Mouse (Mus musculus): ENCODE measurements at regions not wholly inside any gene's neighbourhood (a gene's known extent, or its start where the extent isn't known, plus 50 kb on each side); places are given as distances from the start of the nearest gene placed in this dataset.

DNA sequence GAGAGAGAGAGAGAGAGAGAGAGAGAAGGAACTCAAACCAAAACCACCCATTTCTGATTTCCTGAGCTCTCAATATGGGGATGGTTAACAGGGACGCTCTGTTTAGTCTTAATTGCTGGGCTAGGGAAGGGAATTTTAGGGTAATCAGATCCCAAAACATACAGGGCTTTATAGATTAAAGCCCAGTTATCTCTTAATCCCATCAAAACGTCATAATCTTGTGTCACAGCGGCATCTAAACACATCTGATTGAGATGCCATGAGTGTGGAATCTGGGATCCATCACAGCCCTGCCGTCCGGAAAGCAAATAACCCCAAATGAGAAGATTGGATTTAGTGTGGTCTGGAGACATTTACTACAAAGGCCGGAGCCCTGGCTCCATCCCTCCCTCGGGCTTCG, 527.1 kb upstream of the Tbx3 start:
- DNase-seq (ENCODE audit: low read depth) = no peak

GRCm38 (mm10) chr5:119149389-119150185, 520.9 kb upstream of the Tbx3 start:
- no peak for DNase-seq (ENCODE audit: low read depth)

DNA sequence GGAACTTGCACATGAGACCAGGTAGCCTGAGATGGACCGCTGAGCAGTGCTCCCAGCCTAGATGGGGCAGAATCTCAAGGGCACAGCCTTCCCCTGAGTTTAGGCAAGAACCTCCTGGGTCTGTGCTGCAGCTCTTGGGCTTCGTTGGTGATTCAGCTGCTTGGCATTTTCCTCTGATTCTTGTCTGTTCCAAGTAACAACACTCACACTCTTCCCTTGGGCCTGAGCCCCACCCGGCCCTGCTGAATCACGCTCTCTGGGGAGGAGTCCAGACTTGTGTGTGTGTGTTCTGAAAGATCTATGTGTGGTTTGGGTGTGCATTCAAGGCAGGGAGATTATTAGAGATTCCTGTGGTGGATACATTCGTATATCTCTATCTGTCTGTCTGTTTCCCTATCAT, 517.4 kb upstream of the Tbx3 start:
- no peak for DNase-seq (ENCODE audit: low read depth)

GRCm38 (mm10) chr5:119156638-119157037, 513.8 kb upstream of the Tbx3 start:
- DNase-seq (ENCODE audit: low read depth) = no peak

DNA sequence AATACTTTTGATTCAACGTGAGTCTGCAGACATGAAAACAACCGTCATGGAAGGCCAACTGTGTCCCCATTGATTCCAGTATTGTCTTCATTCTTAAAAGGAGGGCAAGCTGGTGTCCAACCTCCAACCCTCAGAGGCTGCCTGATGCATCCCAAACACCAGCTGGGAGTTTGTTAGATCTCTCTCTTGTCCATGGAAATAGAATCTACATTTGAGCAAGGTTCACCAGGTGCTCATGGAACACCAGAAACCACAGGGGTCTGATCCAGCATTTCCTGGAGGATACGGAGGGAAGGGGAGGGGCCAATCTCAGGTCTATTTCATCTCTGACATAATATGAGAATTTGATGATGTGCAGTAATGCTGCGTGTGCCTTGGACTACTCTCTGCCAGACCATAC, 512.3 kb upstream of the Tbx3 start:
- no peak for DNase-seq (ENCODE audit: low read depth)

- no peak for DNase-seq (ENCODE audit: low read depth)
These were observed 508.3 kb upstream of the Tbx3 start for GRCm38 (mm10) chr5:119162132-119162675.

DNA sequence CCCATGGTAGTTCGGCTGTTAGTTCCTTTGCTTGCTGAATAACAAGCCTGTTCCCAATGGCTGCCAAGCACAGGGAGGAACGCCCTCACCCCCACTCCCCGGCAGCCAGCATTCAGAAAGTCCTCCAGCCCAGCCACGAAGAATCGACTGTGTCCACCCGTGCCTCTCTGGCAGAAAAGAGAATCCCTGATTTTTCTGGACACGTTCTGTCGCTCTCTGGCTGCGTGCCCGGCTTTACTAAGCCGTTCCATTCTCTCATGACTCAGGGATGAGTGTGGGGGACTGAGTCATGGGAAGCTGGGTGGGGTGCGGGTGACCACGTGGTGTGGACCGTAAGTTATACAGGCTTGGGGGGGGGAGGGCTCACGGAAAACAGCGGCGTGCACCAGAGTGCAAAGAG, 502.8 kb upstream of the Tbx3 start:
- no peak for DNase-seq (ENCODE audit: low read depth)

DNA sequence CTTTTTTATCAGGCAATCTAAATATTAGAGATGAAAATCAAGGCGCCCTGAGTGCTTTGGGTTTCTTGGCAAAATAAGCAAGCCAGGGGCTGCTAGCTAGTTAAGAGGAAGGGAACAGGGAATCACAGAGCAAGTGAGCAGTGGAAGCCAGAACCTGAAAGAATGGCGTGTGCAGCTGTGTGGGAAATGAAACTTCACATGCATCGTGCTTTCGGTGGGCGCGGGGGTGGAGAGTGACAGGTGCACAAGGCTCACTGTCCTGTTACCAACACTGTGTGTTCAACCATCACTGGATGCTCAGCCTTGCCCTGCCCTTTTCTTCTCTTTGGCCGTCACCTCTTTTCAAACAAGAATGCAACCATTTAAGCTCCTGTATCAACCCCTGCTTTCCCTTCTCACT, 501.2 kb upstream of the Tbx3 start:
- DNase-seq (ENCODE audit: low read depth) = no peak

DNA sequence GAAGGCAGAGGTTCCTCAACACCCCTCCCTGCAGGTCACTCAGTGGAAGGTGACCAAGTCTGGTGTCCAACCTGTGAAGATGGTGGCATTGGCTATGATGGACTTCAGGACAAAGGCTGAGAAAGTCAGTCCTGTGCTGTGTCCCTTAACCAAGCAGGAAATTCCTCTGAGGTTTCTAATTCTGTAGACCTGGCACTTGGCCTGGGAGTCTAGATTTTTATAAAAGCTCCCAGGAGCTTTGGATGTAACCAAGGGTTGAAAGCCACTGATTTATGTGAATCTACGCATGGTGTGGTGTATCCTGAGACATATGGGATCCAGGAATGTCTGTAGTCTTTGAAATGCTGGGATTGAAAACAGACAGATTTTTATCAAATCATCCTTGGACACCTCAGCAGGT, 498.8 kb upstream of the Tbx3 start:
- no peak for DNase-seq (ENCODE audit: low read depth)

DNA sequence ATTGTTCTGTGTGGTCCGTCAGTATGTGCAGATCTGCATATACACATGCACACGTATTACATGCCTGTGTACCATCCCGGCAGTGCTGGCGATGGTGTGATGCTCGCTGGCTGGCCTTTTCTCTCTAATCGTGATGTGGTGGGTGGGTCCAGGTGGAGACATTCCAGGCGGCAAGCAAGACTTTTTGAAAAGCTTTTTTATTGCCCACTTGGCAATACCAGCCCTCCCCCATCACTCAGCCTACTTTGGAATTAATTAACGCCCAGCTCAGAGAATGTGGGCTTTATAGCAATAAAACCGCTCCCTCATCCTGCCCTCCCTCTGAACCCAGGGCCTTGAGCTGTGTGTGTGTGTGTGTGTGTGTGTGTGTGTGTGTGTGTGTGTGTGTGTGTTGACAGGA, 491.7 kb upstream of the Tbx3 start:
- DNase-seq (ENCODE audit: low read depth) = no peak

DNA sequence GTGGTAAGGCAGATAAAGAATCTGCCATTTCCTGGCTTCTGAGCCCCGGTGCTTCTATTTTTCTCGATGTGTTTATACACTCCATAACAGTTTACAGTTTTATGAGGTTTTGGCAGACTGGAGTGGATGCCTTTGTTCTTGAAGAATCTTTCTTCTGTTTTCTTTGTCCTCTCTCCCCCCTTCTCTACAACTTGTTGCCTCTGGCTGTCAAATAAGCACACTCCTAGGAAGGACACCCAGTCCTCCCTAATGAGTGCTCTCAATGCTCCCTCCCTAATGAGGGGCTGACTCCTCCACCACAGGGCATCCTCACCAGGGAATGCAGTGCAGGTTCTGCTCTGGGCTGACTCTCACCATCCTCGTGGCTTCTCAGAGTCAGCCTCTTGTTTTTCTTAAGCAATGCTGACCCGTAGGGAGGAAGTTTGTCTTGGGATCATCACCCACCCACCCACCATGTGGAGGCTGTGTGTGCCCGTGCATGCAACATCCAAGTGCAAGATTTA, 486.9 kb upstream of the Tbx3 start:
- DNase-seq (ENCODE audit: low read depth) = no peak

- no peak for DNase-seq (ENCODE audit: low read depth)
These were observed 483.9 kb upstream of the Tbx3 start for GRCm38 (mm10) chr5:119186611-119187010.

DNA sequence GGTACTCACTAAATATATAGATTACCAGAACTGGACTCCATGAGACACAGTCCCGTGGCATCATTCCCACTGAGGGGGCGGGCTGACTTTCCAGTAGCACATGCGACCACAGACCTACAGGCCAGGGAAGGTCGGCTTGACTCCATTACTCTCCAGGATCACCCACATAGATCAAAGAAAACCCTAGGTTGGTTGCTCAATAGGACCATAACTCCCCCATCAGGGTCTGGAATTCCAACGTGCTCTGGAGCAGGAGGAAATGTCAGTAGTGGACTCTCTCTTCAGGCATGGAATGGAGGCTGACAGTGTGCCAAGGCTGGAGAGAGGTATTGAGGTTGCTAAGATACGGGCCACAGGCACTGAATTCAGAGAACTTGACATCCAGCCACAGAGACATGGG, 482.0 kb upstream of the Tbx3 start:
- DNase-seq (ENCODE audit: low read depth) = no peak

- DNase-seq (ENCODE audit: low read depth) = no peak
These were observed 476.5 kb upstream of the Tbx3 start for GRCm38 (mm10) chr5:119193699-119194681.

GRCm38 (mm10) chr5:119199906-119200305, 470.6 kb upstream of the Tbx3 start:
- DNase-seq (ENCODE audit: low read depth) = no peak

GRCm38 (mm10) chr5:119201251-119201650, 469.2 kb upstream of the Tbx3 start:
- no peak for DNase-seq (ENCODE audit: low read depth)

GRCm38 (mm10) chr5:119204736-119205135, 465.7 kb upstream of the Tbx3 start:
- DNase-seq (ENCODE audit: low read depth) = no peak

DNA sequence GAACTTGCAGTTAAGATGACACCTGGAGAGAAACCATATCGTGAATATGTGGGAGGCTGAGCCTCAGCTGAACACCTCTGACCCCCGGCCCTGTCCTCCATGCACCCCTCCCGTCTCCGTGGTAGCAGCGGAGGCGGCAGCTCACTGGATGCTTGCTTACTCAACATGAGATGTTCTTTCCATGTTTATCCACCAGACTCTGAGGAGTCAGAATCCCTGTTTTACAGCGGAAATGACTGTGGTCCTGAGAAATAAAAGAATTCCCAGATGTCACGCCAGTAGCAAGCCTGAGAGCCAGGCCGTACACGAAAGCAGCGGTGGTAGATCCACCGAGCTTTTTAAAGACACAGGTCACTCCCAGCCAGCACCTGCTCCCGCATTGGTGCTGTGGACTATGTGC, 462.4 kb upstream of the Tbx3 start:
- DNase-seq (ENCODE audit: low read depth) = no peak

DNA sequence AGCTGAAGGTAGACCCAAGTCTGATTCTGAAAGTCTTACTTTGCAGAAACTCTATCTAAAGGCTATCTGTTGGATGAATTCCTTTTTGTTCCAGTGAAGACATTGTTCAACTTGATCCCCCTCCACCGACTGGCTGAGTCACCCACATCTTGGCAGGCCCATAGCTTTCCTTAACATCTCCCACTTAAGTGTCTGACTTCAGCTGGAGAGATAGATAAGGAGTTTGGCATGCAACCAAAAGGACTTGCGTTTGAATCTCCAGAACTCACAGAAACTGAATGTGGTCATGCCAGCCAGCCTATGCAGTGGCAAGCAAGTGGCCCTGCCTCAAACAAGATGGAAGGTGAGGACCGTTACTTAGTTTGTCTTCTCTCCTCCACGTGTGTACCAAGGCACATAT, 457.3 kb upstream of the Tbx3 start:
- DNase-seq (ENCODE audit: low read depth) = no peak

DNA sequence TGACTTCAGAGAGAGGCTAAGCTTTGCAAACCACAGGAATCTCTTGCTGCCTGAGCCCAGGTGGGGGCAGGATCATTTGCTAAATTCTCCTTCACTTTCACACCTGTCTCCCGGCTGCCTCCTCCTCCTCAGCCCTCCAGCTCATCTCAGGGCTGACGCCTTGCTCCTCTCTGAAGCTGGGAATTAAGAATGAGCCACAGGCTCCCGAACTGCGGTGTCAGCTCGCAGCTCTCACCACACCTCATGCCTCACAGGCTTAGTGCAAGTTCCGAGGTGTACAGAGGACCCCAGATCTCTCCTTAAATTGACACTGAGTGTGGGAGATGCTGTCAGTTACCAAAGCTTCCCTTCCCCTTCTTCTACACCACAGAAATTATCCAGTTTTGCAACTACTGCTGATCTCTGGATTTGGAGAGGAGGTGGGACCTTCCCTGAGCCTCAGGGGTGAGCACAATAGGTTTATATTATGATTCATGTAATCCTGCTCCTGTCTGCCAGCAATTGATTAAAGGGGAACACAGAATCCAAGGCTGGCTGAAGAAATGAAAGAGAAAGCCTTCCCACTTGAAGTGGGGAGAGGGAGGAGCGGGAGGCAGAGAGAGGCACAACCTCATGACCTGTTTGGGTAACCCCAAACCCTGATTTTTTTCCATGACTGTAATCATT, 456.6 kb upstream of the Tbx3 start:
- no peak for DNase-seq (ENCODE audit: low read depth)

DNA sequence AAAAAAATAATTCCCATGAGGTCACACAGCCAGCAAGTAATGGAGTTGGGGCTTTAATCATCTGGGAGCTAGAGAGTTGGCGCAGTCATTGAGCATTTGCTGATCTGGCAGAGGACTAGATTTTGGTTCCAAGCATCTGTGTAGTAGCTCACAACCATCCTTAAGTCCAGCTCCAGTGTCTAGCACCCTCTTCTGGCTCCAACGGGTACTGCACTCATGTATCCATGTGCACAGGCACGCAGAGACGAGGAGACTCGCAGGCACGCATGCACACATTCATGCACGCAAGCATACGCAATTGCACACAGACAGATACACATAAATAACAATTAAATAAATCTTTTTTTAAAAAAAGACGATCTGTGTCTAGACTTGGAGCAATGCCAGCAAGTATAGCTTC, 455.5 kb upstream of the Tbx3 start:
- no peak for DNase-seq (ENCODE audit: low read depth)

GRCm38 (mm10) chr5:119215364-119215763, 455.1 kb upstream of the Tbx3 start:
- DNase-seq (ENCODE audit: low read depth) = no peak
